Mouse (Mus musculus): Measurements from ENCODE around the gene Cadps.

GRCm38 (mm10) chr14:12602080-12602479 is 220.8 kb downstream of the Cadps start:
- no peak for TF ChIP-seq POLR2A (IDR thresholded peaks at IDR 0.05; ENCODE audit: insufficient read depth, low read depth, low read length)
- no peak for TF ChIP-seq CTCF (IDR thresholded peaks at IDR 0.05)

All from heart, adult 2 months (tissue).